Comparison of ENCODE assay signal across 8 mouse cellular contexts in genomic region chr15:77336287-77336967, GRCm38 (mm10). TPM values are rescaled to one million over a fixed set of nuclear protein-coding genes. Genes with fewer than 3 reads are reported as not detected.
DNase-seq lines count a peak whose midpoint lies in the region; ATAC-seq lines count a peak whose summit lies in the region.

No protein-coding gene starts in this region.

- ATAC-seq in activated CD4-positive, CD25-positive, alpha-beta regulatory T cell, adult 4 months = no peak

- DNase-seq in adrenal gland, postnatal 10 days = peak; percentile 95
- peak; percentile 90 for DNase-seq in embryo, embryonic 10.5 days (ENCODE audit: low spot score)
- peak; percentile 91 for DNase-seq in gastrocnemius, postnatal 25 days
- peak; percentile 53 for DNase-seq in induced T-regulatory cell, adult 2 months (ENCODE audit: low read depth)
- peak; percentile 69 to 83 for DNase-seq in left cerebral cortex, adult 8-10 months (ENCODE audit: low spot score in 2 of 2)
- DNase-seq in lung, postnatal 4 days = peak; percentile 93 to 96
- DNase-seq in right cerebral cortex, postnatal 14 days = peak; percentile 85

RNA-seq across cellular contexts. Expression of gene Rbfox2, which starts 29.6 kb away (rescaled TPM):
- 10 to 100 TPM; 64.8 to 89.9 TPM for total RNA-seq in adrenal gland, postnatal 10 days (2021)
- total RNA-seq in gastrocnemius, postnatal 25 days (2021) = 10 to 100 TPM; 63.8 to 81.0 TPM
- 100 to 1,000 TPM; 211 to 245 (median 225) TPM for total RNA-seq in left cerebral cortex, adult 8-10 months (2022)
- under 1 TPM in 1 of 2 experiments, not detected in 1; 0.05 TPM for polyA plus RNA-seq in activated CD4-positive, CD25-positive, alpha-beta regulatory T cell, adult 4 months (2017; shearing (Covaris generic))
